Mouse (Mus musculus) hindbrain, postnatal 0 days (tissue): ENCODE measurements around the gene Cc2d2a. TPM values are rescaled to one million over a fixed set of nuclear protein-coding genes. Genes with fewer than 3 reads are reported as not detected.
A peak's percentile ranks its signal among the peaks of the same experiment; 100 is the strongest.

Experiments used
- ATAC-seq: fragments of 200-750 bp; cut with Nextera tagmentation; 2 replicates; pipeline ENCODE4 v1.8.0; 2017; ENCODE audit warnings: mild to moderate bottlenecking, moderate TSS enrichment, moderate library complexity
- DNase-seq: peaks from one replicate; pipeline ENCODE4 v3.0.0-alpha.2; 2015; ENCODE audit warnings: low spot score
- H3K27ac ChIP-seq: fragments of 300-500 bp; sonication (generic); 2 replicates; pipeline ENCODE4 v1.5.1; 2014; ENCODE audit warnings: mild to moderate bottlenecking
- H3K27me3 ChIP-seq: fragments of 300-500 bp; sonication (generic); 2 replicates; pipeline ENCODE4 v1.6.1; 2014; ENCODE audit warnings: low read length, mixed read lengths; ENCODE audit not compliant: insufficient read depth
- H3K36me3 ChIP-seq: fragments of 300-500 bp; sonication (generic); 2 replicates; pipeline ENCODE4 v1.6.1; 2014; ENCODE audit warnings: low read length, mixed read lengths; ENCODE audit not compliant: insufficient read depth
- H3K4me1 ChIP-seq: fragments of 300-500 bp; sonication (generic); 2 replicates; pipeline ENCODE4 v1.6.1; 2014; ENCODE audit warnings: antibody characterized with exemption, low read length, mixed read lengths; ENCODE audit not compliant: insufficient read depth
- H3K4me2 ChIP-seq: fragments of 300-500 bp; sonication (generic); 2 replicates; pipeline ENCODE4 v1.6.1; 2014; ENCODE audit warnings: low read depth, mild to moderate bottlenecking, low read length, moderate library complexity, mixed read lengths
- H3K4me3 ChIP-seq: fragments of 300-500 bp; sonication (generic); 2 replicates; pipeline ENCODE4 v1.5.1; 2014; ENCODE audit warnings: low read length
- H3K9ac ChIP-seq: fragments of 300-500 bp; sonication (generic); replicated peaks from 2 replicates; pipeline ENCODE4 v1.6.1; 2014; ENCODE audit warnings: mild to moderate bottlenecking, low read length, moderate library complexity, mixed read lengths
- H3K9me3 ChIP-seq: fragments of 300-500 bp; sonication (generic); 2 replicates; pipeline ENCODE4 v1.6.1; 2016; ENCODE audit warnings: low read length, mixed read lengths
- CTCF ChIP-seq: IDR thresholded peaks from 2 replicates; pipeline ENCODE4 v1.5.1; 2016; ENCODE audit warnings: antibody characterized with exemption, control low read depth, low read depth
- WGBS: fragments of 180-500 bp; shearing (Covaris S2); extraction: QIAGEN DNeasy Blood & Tissue Kit; methylation state at CpG from one replicate; pipeline ENCODE4 v1.1.7; 2014; 5-methylcytosine and 5-hydroxymethylcytosine counted together
- polyA plus RNA-seq: library from polyadenylated mRNA; unstranded; fragments of >200 nt; fragmentation: Nextera tagmentation; extraction: Ambion mirVana; gene quantifications from 2 replicates; pipeline ENCODE4 v1.2.1, GENCODE M21; 2015
- total RNA-seq: library from RNA; depleted of rRNA; stranded (reverse); fragments of >200 nt; gene quantifications from 2 replicates; pipeline ENCODE4 v1.2.3, GENCODE M21; 2014

The Cc2d2a gene
- total and polyA plus RNA-seq, 2 experiments from 2014 or later, result 5.1 to 5.6 TPM

DNA sequence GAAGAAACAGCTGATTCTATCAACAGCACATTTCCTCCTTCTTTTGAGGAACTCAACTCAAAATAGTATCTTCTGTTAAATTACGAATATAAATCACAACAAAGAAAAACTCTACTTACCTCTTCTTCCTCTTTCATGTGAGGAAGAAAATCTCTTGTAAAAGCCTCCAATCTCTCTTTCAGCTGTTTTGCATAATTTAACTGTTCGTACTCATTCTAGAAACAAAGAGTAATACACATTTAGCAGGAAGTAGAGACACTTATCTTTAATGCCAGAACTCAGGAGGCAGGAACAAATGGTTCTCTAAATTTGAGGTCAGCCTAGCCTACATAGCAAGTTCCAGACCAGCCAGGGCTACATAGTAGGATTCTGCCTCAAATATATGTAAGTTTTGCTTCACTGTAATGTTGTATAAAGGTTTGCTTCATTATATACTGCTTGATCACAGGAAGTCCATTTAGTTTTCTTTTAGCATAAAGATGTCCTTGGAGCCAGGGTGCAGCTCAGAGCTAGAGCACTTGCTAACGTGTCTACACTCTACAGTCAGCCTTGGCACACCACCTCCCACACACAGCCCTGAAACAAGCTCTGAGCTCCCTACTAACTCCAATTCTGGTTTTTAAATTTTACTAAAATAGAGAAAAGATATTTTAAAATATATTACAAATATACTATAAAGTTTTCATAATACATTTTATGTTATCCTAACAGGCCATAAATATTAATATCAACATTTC lies 108.6 kb downstream of the Cc2d2a start:
- no peaks in the 10 kb centered on the region for H3K4me1 ChIP-seq
- H3K9ac ChIP-seq, result no peak overlapping the region
- H3K27ac ChIP-seq, result no peak overlapping the region
- no peaks in the 10 kb centered on the region for H3K27me3 ChIP-seq
- H3K36me3 ChIP-seq, result peaks cover 12% of the 10 kb centered on the region
- ATAC-seq (no peak), DNase-seq (no peak)
- TF ChIP-seq CTCF, result no peak
- H3K4me2 ChIP-seq, result no peak overlapping the region
- WGBS, result 86% methylated on average over 3 of the region's 3 CpGs
- H3K9me3 ChIP-seq, result no peaks in the 10 kb centered on the region
- no peak overlapping the region for H3K4me3 ChIP-seq

DNA sequence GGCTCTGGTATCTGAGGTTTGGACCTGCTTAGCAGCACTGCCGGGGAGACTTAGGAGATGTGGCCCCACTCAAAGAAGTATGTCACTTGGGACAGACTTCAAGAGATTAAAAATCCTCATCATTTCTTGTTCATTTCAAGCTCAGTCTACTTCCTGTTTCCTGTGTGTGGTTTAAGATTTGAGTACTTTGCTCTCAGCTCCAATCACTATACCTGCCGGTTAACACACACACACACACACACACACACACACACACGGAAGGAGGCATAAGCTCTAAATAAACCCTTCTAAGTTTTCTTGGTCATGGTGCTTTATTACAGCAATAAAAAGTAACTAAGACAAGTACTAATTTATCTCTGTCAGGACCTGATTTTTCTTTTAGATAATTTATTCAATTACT lies 109.4 kb downstream of the Cc2d2a start:
- DNase-seq, result no peak
- H3K27ac ChIP-seq, result no peak overlapping the region
- no peaks in the 10 kb centered on the region for H3K9me3 ChIP-seq
- H3K36me3 ChIP-seq, result peaks cover 12% of the 10 kb centered on the region
- no peak for TF ChIP-seq CTCF
- no peak overlapping the region for H3K9ac ChIP-seq
- H3K4me2 ChIP-seq, result no peak overlapping the region
- no peaks in the 10 kb centered on the region for H3K4me1 ChIP-seq
- WGBS, result 89% methylated on average over 3 of the region's 3 CpGs
- ATAC-seq, result no peak
- H3K4me3 ChIP-seq, result no peak overlapping the region
- no peaks in the 10 kb centered on the region for H3K27me3 ChIP-seq

DNA sequence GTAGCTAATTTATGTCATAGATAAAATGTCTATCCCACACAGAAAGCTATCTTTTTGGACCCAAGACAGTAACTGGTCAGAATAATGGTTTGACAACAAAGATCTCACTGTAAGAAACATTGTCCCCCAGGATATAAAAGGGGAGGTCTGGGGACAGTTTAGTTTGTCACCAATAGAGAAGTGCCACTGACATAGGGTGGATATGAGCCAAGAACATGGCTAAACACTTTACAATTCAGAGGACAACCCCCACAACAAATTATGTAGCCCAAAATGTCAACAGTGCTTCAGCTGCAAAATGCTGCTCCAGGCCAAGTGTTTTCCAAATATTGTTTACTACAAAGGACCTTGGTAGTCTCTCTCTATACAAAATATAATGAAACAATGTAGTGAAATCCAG lies 114.3 kb downstream of the Cc2d2a start:
- peak; percentile 7 for DNase-seq

DNA sequence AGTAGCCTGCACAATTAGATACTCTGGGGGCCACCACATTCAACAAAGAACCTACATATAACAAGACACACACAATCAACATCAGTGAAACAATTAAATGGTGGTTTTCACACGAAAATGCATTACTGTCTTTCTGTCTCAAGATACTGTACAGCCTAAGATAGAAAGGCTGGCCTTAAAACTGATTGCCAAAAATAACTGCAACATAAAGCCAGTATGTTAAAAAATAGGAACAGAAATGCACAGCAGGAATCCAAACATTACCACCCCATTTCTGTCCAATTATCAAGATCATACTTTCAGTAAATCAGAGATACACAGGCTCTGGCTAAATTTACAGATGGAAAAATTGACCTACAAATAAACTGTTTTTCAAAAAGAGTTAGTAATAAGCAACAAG lies 114.8 kb downstream of the Cc2d2a start:
- Histone ChIP-seq H3K4me1 (peaks cover 5% of the 10 kb centered on the region; the same call in 1 of the 2 replicates), H3K4me2 (no peak overlapping the region), H3K36me3 (no peaks in the 10 kb centered on the region), H3K9ac (no peak overlapping the region), H3K9me3 (no peaks in the 10 kb centered on the region), H3K27me3 (no peaks in the 10 kb centered on the region), H3K27ac (no peak overlapping the region), H3K4me3 (no peak overlapping the region)
- 53% methylated on average over 1 of the region's 1 CpGs for WGBS
- ATAC-seq, result no peak
- no peak for DNase-seq
- no peak for TF ChIP-seq CTCF

More for the DNA sequence above, 114.3 kb downstream of the Cc2d2a start:
- Histone ChIP-seq H3K4me2 (no peak overlapping the region), H3K9ac (no peak overlapping the region), H3K4me3 (no peak overlapping the region), H3K27me3 (no peaks in the 10 kb centered on the region), H3K4me1 (peaks cover 5% of the 10 kb centered on the region; the same call in 1 of the 2 replicates), H3K36me3 (no peaks in the 10 kb centered on the region), H3K9me3 (no peaks in the 10 kb centered on the region), H3K27ac (no peak overlapping the region)
- ATAC-seq, result no peak
- no peak for TF ChIP-seq CTCF

DNA sequence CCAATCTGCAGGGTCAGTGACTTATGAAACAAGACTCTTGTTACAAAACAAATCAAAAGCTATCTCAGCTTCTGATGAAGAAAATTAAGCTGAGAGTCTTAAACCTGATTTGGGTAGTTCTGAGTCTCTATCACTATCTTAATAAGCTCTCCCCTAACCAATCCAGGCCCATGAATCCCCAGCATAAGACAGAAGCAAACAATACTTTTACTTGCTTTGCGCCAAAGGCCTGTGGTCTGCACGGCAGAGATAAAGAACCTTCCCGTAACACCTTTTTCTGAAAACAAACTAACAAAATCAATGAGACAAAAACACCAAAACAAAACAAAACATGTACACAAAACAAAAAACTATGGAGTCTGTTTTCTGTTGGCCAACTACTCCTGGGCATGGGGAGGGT lies 116.4 kb downstream of the Cc2d2a start:
- TF ChIP-seq CTCF, result no peak
- H3K4me1 ChIP-seq, result peaks cover 5% of the 10 kb centered on the region; the same call in 1 of the 2 replicates

DNA sequence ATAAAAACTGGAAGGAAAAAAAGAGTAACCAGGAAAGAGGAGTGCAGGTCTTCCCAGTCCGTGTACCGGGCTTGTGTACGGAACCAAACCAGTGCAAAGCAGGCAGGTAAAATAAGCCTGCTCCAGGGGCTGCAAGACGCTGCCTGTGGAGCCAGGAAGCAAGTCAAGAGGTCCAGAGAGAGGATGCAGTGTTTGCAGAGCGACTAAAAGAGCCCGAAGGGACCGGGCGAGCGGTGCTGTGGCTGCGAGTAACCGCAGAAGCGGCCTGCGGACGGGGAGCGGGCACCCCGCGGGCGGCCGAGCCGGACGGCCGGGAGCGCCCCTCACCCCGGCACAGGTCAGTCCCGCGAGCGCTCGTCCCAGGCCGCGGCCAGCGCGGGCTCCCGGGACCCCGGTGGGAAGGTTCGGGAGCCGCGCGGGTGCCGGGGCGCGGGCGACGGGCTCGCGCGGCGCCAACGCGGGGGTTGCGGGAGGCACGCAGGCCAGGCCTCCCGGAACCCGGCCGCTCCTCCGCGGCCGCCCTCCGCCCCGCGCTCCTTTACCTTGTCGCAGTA lies 119.4 kb downstream of the Cc2d2a start:
- H3K4me2 ChIP-seq, result peak overlapping the region; percentile 89
- 4% methylated on average over 38 of the region's 61 CpGs for WGBS
- H3K9ac ChIP-seq, result peak overlapping the region; percentile 96
- no peaks in the 10 kb centered on the region for H3K36me3 ChIP-seq
- H3K4me1 ChIP-seq, result peaks cover 5% of the 10 kb centered on the region; the same call in 1 of the 2 replicates
- ATAC-seq (peak; percentile 79), DNase-seq (no peak)
- H3K9me3 ChIP-seq, result no peaks in the 10 kb centered on the region
- H3K27ac ChIP-seq, result peak overlapping the region; percentile 100
- H3K4me3 ChIP-seq, result peak overlapping the region; percentile 88
- TF ChIP-seq CTCF, result no peak
- no peaks in the 10 kb centered on the region for H3K27me3 ChIP-seq

More for the DNA sequence above, 116.4 kb downstream of the Cc2d2a start:
- H3K27me3 ChIP-seq, result no peaks in the 10 kb centered on the region
- H3K36me3 ChIP-seq, result no peaks in the 10 kb centered on the region
- H3K9me3 ChIP-seq, result no peaks in the 10 kb centered on the region
- H3K4me3 ChIP-seq, result no peak overlapping the region
- WGBS, result 90% methylated on average over 3 of the region's 3 CpGs
- H3K4me2 ChIP-seq, result no peak overlapping the region
- no peak overlapping the region for H3K9ac ChIP-seq
- DNase-seq (no peak), ATAC-seq (no peak)
- H3K27ac ChIP-seq, result no peak overlapping the region
